Comparison of ENCODE assay signal across 19 mouse cellular contexts in the genomic region with DNA sequence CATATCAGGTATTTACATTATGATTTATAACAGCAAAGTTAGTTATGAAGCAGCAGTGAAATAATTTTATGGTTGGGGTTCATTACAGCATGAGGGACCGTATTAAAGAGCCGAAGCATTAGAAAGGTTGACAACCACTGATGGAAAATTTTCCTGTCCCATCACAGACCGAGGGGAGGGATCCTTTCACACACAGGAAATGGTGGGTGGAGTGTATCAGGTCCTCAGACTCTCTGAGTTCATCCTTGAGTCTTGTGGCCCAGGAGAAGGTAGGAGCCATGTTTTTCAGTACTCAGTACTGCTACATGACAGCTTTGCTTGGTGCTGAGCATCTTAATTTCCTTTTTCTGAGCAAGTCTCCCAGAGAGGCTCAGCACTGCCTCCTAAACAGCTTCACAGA. TPM values are rescaled to one million over a fixed set of nuclear protein-coding genes. Genes with fewer than 3 reads are reported as not detected.
DNase-seq lines count a peak whose midpoint lies in the region; ATAC-seq and TF ChIP-seq lines count a peak whose summit lies in the region.
"Had no signal": no experiment of that assay in that cellular context is flagged by ENCODE, and none has a peak within 500 bp of the region (broad histone marks: within the 10 kb centered on the region; RNA-seq: fewer than 3 reads in every experiment).

No protein-coding gene starts in this region.

- H3K4me3 ChIP-seq in gastrocnemius, adult 2 months: no peak overlapping the region
- H3K4me3 ChIP-seq in neural tube, embryonic 15.5 days (replicated peaks): no peak overlapping the region
- H3K4me3 ChIP-seq: embryonic facial prominence, embryonic 13.5 days; forebrain, embryonic 13.5 days; heart, adult 2 months; heart, embryonic 12.5 days; hindbrain, embryonic 10.5 days; hindbrain, embryonic 15.5 days had no signal

- no peak for TF ChIP-seq CTCF in gastrocnemius, adult 2 months (IDR thresholded peaks at IDR 0.05)

- H3K27ac ChIP-seq in gastrocnemius, adult 2 months: peak overlapping the region; percentile 85
- 0 out of 2 replicates have a peak overlapping the region, but pooled peaks have one; percentile 18 for H3K27ac ChIP-seq in neural tube, embryonic 15.5 days (replicated peaks)
- H3K27ac ChIP-seq: embryonic facial prominence, embryonic 13.5 days; forebrain, embryonic 13.5 days; hindbrain, embryonic 10.5 days; hindbrain, embryonic 15.5 days had no signal

- H3K36me3 ChIP-seq in neural tube, embryonic 15.5 days: peaks cover 56% of the 10 kb centered on the region

- H3K9ac ChIP-seq in neural tube, embryonic 15.5 days (replicated peaks): no peak overlapping the region
- H3K9ac ChIP-seq: embryonic facial prominence, embryonic 13.5 days; forebrain, embryonic 13.5 days; heart, embryonic 12.5 days; hindbrain, embryonic 15.5 days had no signal

- intact Hi-C loops in gastrocnemius, adult 2 months (cut with DNase I): loop anchor here (5.0 kb wide), 1 partner anchor 38 kb away; no protein-coding TSS in a partner anchor

- peak; percentile 3 for DNase-seq in gastrocnemius, adult 2 months
- no peak for DNase-seq in gastrocnemius, postnatal 25 days
- no peak for DNase-seq in neural tube, embryonic 10.5 days (ENCODE audit: extremely low spot score, low spot score)
- no peak for DNase-seq in adrenal gland, postnatal 14 days
- DNase-seq: adrenal gland, adult 8-10 months; B cell, adult 2 months; cerebellum, adult 11 months; cerebellum, adult 8-10 months; cerebellum, postnatal 14 days; heart, adult 2 months; kidney, adult 11 months had no signal

- no peaks in the 10 kb centered on the region for H3K27me3 ChIP-seq in neural tube, embryonic 15.5 days (replicated peaks)
- H3K27me3 ChIP-seq: embryonic facial prominence, embryonic 13.5 days; forebrain, embryonic 13.5 days; heart, embryonic 12.5 days; hindbrain, embryonic 15.5 days had no signal

- H3K4me2 ChIP-seq in neural tube, embryonic 15.5 days: no peak overlapping the region
- H3K4me2 ChIP-seq: embryonic facial prominence, embryonic 13.5 days; forebrain, embryonic 13.5 days; heart, embryonic 12.5 days; hindbrain, embryonic 15.5 days had no signal

- ATAC-seq in neural tube, embryonic 15.5 days (ENCODE audit: low FRiP score): no peak
- peak; percentile 72 for ATAC-seq in inflammation-experienced regulatory T-cells, adult 6 months
- no peak for ATAC-seq in erythroid progenitor cell, adult 5-6 weeks (replicated peaks; ENCODE audit: low FRiP score, poor library complexity, severe bottlenecking)
- ATAC-seq: forebrain, embryonic 13.5 days had no signal

- H3K9me3 ChIP-seq in neural tube, embryonic 15.5 days (replicated peaks): no peaks in the 10 kb centered on the region
- H3K9me3 ChIP-seq: embryonic facial prominence, embryonic 13.5 days; forebrain, embryonic 13.5 days; heart, embryonic 12.5 days; hindbrain, embryonic 10.5 days; hindbrain, embryonic 15.5 days had no signal

- H3K4me1 ChIP-seq in neural tube, embryonic 15.5 days: 0 out of 2 replicates have a peak, but pooled peaks cover 11% of the 10 kb centered on the region
- H3K4me1 ChIP-seq: embryonic facial prominence, embryonic 13.5 days; forebrain, embryonic 13.5 days; heart, embryonic 12.5 days had no signal

- WGBS in neural tube, embryonic 15.5 days: 96% methylated on average over 3 of the region's 3 CpGs

RNA-seq across cellular contexts. Expression of a gene that starts 32.7 kb away (rescaled TPM):
- total RNA-seq in gastrocnemius, adult 2 months (2021): 10 to 100 TPM; 24.9 to 25.3 TPM
- total RNA-seq in gastrocnemius, postnatal 25 days (2021): 10 to 100 TPM; 19.8 to 24.5 TPM
- 47.2 and 49.5 TPM in 2 replicates for polyA plus RNA-seq in neural tube, embryonic 15.5 days (2015; fragmentation: Nextera tagmentation; extraction: Ambion mirVana)
- 10 to 100 TPM; 40.1 to 81.0 (median 60.7) TPM for polyA plus RNA-seq in inflammation-experienced regulatory T-cells, adult 6 months (2017; shearing (Covaris generic))
- total RNA-seq in erythroid progenitor cell, adult 5-6 weeks (2015; ENCODE audit: low replicate concordance): 2.2 and 7.5 TPM in 2 replicates
- total RNA-seq in erythroid progenitor cell, adult 5-6 weeks (2017; ENCODE audit: low replicate concordance): 3.0 and 11.6 TPM in 2 replicates
- 69.7 and 93.2 TPM in 2 replicates for total RNA-seq in adrenal gland, postnatal 14 days (2021)
